Mouse (Mus musculus) gastrocnemius, postnatal 25 days (tissue): ENCODE measurements at regions not wholly inside any gene's neighbourhood (a gene's known extent, or its start where the extent isn't known, plus 50 kb on each side); places are given as distances from the start of the nearest gene placed in this dataset.
A peak's percentile ranks its signal among the peaks of the same experiment; 100 is the strongest.

Source experiments
- DNase-seq: peaks from one replicate; pipeline ENCODE4 v3.0.0; 2022

DNA sequence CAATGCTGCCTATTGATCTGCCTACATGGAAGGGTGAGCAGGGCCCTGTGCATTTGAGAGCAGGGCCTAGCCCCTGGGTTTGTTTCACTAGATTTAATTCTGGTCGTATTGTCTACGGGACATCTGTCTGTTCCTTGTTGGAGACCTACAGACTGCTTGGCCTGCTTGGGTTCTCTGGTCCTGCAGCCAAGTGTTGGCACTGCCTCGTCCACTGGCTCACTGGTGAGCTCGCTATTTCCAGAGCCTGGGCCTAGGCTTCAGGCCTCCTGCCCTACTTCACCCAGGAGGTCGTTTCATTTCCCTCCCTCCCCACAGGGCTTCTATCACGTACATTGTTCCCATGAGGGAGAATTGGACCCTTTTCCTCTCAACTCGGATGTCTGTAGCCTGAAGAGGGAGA is 62.2 kb upstream of the Blcap start:
- no peak for DNase-seq

DNA sequence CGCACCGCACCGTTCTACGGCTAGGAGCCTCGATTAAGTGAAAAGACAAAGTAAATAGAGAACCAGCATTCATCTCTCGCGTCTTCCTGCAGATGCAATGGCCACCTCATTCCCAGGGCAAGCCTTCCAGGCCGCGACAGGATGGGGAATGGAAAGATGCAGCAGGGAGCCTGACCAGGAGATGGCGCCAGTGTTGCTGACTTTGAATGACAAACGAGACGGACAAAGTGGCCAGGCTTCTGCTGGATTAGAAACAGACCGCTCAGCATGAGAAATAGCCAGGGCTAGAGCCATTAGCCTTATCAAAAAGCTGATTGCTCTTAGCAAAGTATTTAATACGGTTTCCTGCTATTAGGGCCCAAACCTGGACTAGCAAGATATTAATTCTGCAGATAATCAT is 64.6 kb upstream of the Blcap start:
- peak; percentile 71 for DNase-seq

DNA sequence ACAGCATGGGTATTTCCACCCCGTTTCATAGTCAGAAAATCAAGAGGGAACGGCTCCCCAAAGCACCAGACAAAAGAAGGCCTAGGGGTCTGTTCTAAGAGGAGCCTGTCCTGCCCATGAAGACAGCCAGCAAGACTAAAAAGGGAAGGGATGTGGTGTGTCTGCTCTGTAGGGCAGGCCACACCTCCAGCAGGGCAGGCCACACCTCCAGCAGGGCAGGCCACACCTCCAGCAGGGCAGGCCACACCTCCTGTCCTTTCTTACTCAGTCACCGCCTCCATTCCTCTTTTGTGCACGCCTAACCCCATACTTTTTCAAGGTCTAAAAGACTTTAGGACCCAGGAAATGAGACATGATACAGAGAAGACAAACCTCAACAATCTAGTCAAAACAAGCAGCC is 69.8 kb upstream of the Blcap start:
- DNase-seq, result no peak

DNA sequence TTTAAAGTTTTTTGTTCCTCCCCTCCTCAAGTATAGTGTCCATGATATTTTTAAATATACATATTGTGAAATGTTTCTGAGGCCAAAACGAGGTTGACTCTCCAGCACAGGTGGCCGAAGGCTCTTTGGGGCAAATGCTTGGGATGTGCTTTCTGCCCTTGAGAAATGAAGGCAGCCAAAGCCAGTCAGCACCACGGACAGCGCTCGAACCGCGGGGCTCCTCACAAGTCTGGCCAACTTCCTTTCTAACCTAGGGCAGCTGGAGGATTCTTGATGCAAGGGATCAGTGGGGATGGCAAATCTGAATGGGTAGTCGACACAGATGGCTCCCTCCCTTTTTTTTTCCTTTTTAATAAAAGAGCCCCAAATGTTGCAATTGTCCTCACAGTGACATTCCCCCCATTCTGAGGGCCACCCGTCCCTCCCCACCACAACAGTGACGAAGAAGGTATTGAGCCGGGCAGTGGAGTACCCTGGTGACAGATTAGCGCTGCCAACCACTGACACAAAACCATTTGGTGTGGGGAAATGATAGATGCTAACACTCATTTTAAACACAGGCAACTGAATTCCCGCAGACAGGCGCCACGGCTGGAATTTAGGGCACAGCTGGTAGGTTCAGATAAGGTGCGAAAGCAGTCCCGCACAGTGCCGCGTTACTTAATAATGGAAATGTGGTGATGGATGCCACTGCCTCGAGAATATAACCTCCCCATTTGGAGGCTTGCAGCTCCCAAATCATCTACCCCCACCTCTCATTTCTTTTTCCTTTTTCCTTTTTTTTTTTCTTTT is 73.4 kb upstream of the Ctnnbl1 start:
- DNase-seq, result no peak

DNA sequence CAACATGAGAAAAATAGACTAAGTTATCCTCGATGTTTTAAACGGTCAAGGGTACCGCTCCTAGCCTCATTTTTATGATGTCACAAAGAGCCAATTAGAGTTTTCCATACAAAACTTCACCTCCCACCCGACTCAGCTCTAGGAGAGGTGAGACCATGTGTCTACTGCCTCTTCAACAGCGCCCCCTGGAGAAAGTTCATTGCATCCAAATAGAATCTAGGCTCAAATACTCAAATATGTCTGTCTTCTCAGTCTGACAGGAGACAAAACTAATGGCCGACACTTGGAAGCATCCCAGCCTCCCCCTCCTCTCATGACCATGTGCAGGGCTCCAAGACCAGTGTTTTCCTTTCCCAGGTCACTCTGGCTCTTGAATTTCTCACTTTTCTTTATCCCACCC is 72.7 kb upstream of the Ctnnbl1 start:
- no peak for DNase-seq

DNA sequence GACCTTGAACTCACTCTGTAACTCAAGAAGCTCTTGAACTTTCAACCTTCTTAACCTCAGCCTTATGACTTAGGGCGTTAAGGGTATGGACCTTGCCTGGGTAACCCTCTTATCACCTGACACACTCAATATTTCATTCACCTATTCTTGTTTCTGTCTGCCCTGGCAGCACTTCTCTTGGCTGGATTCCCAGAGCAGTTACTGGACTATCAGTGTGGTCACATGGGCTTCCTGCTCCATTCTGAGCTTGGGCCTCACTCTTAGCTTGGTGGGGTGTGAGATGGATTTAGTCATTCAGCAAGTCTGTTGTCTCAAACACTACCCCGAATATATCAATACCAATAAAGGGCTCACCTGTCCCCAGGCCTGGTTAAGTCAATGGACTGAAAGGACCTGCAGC is 67.0 kb upstream of the Ctnnbl1 start:
- no peak for DNase-seq

DNA sequence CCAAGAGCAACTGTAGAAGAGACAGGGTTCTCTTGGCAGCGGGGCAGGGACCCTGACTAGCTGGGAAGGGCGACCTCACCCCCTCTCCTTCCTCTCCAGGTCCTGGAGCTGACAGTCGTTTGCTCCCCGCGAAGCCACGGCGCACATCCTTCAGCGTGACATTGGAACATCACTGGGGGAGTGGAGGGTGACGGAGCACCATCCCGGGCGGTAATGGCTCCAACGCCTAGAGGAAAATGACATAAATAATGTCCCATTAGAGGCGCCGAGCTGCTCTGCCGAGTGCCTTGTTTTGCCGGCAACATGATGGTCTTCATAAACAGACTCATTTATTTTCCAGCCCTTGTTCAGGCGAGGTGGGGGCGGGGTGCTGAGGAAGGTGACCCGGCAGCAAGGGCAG is 62.3 kb upstream of the Ctnnbl1 start:
- no peak for DNase-seq

DNA sequence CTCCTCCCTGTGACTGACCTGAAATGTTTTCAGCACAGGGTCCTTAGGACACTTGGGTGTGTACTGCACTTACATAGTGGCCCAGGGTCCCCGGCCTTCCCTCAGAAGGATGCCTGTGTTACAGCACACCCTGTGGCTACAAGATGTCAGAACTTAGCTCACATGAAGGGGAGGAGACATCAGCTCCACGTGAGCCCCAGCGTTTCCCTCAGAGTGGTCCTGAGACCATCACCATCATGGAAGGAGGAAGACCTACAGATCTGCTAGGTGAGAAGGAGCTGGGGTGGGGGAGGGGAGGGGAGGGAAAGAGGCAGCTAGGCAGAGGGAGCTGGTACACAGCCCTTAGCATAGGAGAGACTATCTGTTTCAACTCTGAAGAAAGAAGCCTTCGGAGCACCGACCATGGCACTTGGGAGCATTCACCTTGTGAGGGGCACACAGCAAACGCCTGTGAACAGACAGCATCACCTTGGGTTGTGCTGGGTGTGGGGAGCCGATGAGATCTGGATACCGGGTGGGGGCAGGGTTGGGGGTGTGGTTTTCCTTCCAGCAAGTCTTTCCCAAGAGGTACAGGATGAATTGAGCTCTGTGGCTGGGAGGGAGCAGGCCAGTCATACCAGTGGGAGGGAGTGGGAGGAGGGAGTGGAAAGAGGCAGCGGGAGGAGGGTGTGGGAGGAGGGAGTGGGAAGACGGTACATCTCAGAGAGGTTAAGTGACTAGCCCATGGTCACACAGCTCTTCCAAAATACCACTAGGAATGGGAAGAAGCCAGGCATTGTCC is 60.6 kb upstream of the Ctnnbl1 start:
- DNase-seq, result no peak

DNA sequence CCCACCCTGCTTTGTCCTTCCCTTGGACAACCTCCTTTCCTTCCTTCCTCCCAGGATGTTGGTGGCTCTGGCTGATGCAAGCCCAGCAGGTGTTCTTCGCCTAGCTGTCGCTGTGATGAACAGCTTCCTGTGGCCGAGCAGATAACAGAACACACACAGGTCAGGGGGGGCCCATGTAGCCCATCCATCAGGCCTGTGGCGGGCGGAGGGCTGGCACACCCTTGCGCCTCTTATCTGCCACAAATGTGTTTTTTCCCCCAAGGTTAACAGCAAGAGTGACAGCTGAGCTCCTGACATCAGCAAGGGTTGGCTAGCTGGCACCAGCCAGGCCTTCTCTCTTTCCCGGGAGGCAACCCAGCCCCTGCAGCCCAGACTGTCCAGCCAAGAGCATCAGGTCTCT is 59.9 kb upstream of the Ctnnbl1 start:
- DNase-seq, result no peak

DNA sequence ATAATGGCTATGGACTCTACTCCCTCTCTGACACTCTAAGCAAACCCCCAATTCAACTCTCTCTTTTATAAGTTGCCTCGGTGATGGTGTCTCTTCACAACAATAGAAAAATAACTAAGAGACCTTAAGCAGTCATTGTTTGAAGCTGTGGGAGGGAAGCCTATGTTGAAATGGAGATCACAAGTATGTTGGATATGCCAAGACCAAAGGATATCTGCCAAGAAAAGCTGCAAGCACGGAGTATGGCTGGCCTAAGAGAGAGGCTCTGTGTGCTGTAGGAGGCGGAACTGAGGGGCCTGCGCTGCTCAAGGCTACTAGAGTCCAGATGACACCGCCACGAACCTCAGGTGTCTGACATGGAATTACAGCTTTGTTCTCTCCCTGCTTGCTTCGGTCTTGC is 55.3 kb upstream of the Ctnnbl1 start:
- no peak for DNase-seq
